26 mouse cellular contexts compared by ENCODE assay signal in genomic region chr11:27412546-27412945, GRCm38 (mm10).
DNase-seq lines count a peak whose midpoint lies in the region; ATAC-seq and TF ChIP-seq lines count a peak whose summit lies in the region.
"Had no signal": no experiment of that assay in that cellular context is flagged by ENCODE, and none has a peak within 500 bp of the region (broad histone marks: within the 10 kb centered on the region; RNA-seq: fewer than 3 reads in every experiment).

No protein-coding gene starts in this region.

- H3K9ac ChIP-seq in ES-Bruce4 (ENCODE audit: low read depth, poor library complexity, severe bottlenecking) (no peak overlapping the region), ES-E14 (ENCODE audit: insufficient read depth, low read depth, low read length, poor library complexity, severe bottlenecking) (no peak overlapping the region)
- no peak overlapping the region for H3K9ac ChIP-seq in liver, postnatal 0 days (replicated peaks)
- H3K9ac ChIP-seq: embryonic facial prominence, embryonic 13.5 days; embryonic facial prominence, embryonic 15.5 days; forebrain, embryonic 12.5 days had no signal

- H3K9me3 ChIP-seq in ES-Bruce4 (replicated peaks; ENCODE audit: control insufficient read depth, insufficient read depth, low read length, poor library complexity, severe bottlenecking) = peaks cover 33% of the 10 kb centered on the region
- peaks cover under 1% of the 10 kb centered on the region; the same call in 1 of the 2 replicates for H3K9me3 ChIP-seq in ES-E14 (ENCODE audit: control insufficient read depth, insufficient read depth, low read depth, low read length)
- no peaks in the 10 kb centered on the region for H3K9me3 ChIP-seq in liver, postnatal 0 days (ENCODE audit: low read length)
- H3K9me3 ChIP-seq: embryonic facial prominence, embryonic 13.5 days; embryonic facial prominence, embryonic 15.5 days; forebrain, embryonic 10.5 days; forebrain, embryonic 12.5 days had no signal

- ATAC-seq in liver, postnatal 0 days = no peak
- ATAC-seq: activated CD4-positive, CD25-positive, alpha-beta regulatory T cell, adult 4 months; CD4-positive, CD25-positive, alpha-beta regulatory T cell, adult 4 months; forebrain, embryonic 14.5 days; forebrain, embryonic 16.5 days had no signal

- H3K4me2 ChIP-seq in liver, postnatal 0 days (ENCODE audit: low read depth, low read length) = no peak overlapping the region
- H3K4me2 ChIP-seq: embryonic facial prominence, embryonic 13.5 days; embryonic facial prominence, embryonic 15.5 days; forebrain, embryonic 12.5 days had no signal

- H3K36me3 ChIP-seq in ES-Bruce4 (ENCODE audit: control insufficient read depth, insufficient read depth, low read length, poor library complexity, severe bottlenecking) (no peaks in the 10 kb centered on the region), ES-E14 (ENCODE audit: control insufficient read depth, insufficient read depth, low read length, poor library complexity, severe bottlenecking) (no peaks in the 10 kb centered on the region)
- no peaks in the 10 kb centered on the region for H3K36me3 ChIP-seq in liver, postnatal 0 days (replicated peaks; ENCODE audit: insufficient read depth, low read length)
- H3K36me3 ChIP-seq: embryonic facial prominence, embryonic 13.5 days; embryonic facial prominence, embryonic 15.5 days; forebrain, embryonic 10.5 days; forebrain, embryonic 12.5 days had no signal

- DNase-seq in ES-E14 (ENCODE audit: low read depth, low spot score) (peak; percentile 25), WW6 (ENCODE audit: low read depth, low spot score) (peak; percentile 5)
- DNase-seq in heart, postnatal 36 days = no peak
- no peak for DNase-seq in liver, postnatal 0 days
- no peak for DNase-seq in kidney, adult 9 months
- DNase-seq: adrenal gland, adult 8-10 months; adrenal gland, postnatal 14 days; adrenal gland, postnatal 36 days; B cell, adult 2 months; cerebellum, adult 11-12 months; cerebellum, adult 2 months; cerebellum, adult 9-10 months; cerebellum, postnatal 14 days; cerebellum, postnatal 36 days; embryo, embryonic 11 days had no signal

- H3K4me1 ChIP-seq in ES-Bruce4 (ENCODE audit: control insufficient read depth, insufficient read depth, low read length) (no peaks in the 10 kb centered on the region), ES-E14 (ENCODE audit: control insufficient read depth in 2 of 2, insufficient read depth in 2 of 2, low read length in 2 of 2, poor library complexity in 1 of 2) (no peaks in the 10 kb centered on the region)
- H3K4me1 ChIP-seq in liver, postnatal 0 days (ENCODE audit: insufficient read depth) = no peaks in the 10 kb centered on the region
- H3K4me1 ChIP-seq: embryonic facial prominence, embryonic 13.5 days; embryonic facial prominence, embryonic 15.5 days; forebrain, embryonic 10.5 days; forebrain, embryonic 12.5 days had no signal

- TF ChIP-seq CTCF in ES-Bruce4 (IDR thresholded peaks at IDR 0.05; ENCODE audit: low read depth, low read length) = no peak
- TF ChIP-seq CTCF in liver, postnatal 0 days (IDR thresholded peaks at IDR 0.05; ENCODE audit: low read depth) = no peak

- TF ChIP-seq POLR2A in ES-Bruce4 (IDR thresholded peaks at IDR 0.05; ENCODE audit: insufficient read depth, low read length) = no peak

- no peaks in the 10 kb centered on the region for H3K27me3 ChIP-seq in ES-Bruce4 (ENCODE audit: control insufficient read depth, insufficient read depth, low read length, poor library complexity, severe bottlenecking)
- H3K27me3 ChIP-seq in liver, postnatal 0 days (ENCODE audit: insufficient read depth, low read length) = no peaks in the 10 kb centered on the region
- H3K27me3 ChIP-seq: CH12.LX; embryonic facial prominence, embryonic 13.5 days; embryonic facial prominence, embryonic 15.5 days; forebrain, embryonic 12.5 days had no signal

- in situ Hi-C loops in ES-E14 (cut with MboI; ENCODE audit: low sequenced_read_pairs in 2 of 2, unreplicated experiment in 2 of 2) = no loop called here

- peak overlapping the region; percentile 44; the same call in 1 of the 2 replicates for H3K27ac ChIP-seq in ES-Bruce4 (ENCODE audit: insufficient read depth, low read length)
- H3K27ac ChIP-seq in ES-E14 (ENCODE audit: insufficient read depth, low read depth, low read length, poor library complexity, severe bottlenecking) = no peak overlapping the region; the same call in 1 of the 2 replicates
- no peak overlapping the region for H3K27ac ChIP-seq in liver, postnatal 0 days (ENCODE audit: low read depth)
- H3K27ac ChIP-seq: embryonic facial prominence, embryonic 13.5 days; embryonic facial prominence, embryonic 15.5 days; forebrain, embryonic 10.5 days; forebrain, embryonic 12.5 days had no signal

- TF ChIP-seq EP300 in ES-Bruce4 (IDR thresholded peaks at IDR 0.05; ENCODE audit: insufficient read depth, low read depth, low read length) = no peak
- TF ChIP-seq EP300 in liver, postnatal 0 days (IDR thresholded peaks at IDR 0.05; ENCODE audit: low read depth) = no peak

- H3K4me3 ChIP-seq in ES-Bruce4 (ENCODE audit: low read depth, low read length) (no peak overlapping the region), ES-E14 (ENCODE audit: insufficient read depth in 1 of 2, low read depth in 1 of 2, low read length in 2 of 2, poor library complexity in 1 of 2, severe bottlenecking in 1 of 2) (no peak overlapping the region)
- no peak overlapping the region for H3K4me3 ChIP-seq in liver, postnatal 0 days (ENCODE audit: low read depth, low read length)
- H3K4me3 ChIP-seq: embryonic facial prominence, embryonic 13.5 days; embryonic facial prominence, embryonic 15.5 days; erythroblast, embryonic 14.5 days; forebrain, embryonic 10.5 days; forebrain, embryonic 12.5 days had no signal

- intact Hi-C loops in heart, postnatal 36 days (cut with DNase I) = no loop called here

TF ChIP-seq in ES-E14, 5 proteins besides CTCF, POLR2A, EP300 and RAD21:
- TF ChIP-seq ZC3H11A (IDR thresholded peaks at IDR 0.05; ENCODE audit: borderline replicate concordance, low read depth, low read length) (no peak), ZNF384 (IDR thresholded peaks at IDR 0.05; ENCODE audit: low read depth, low read length) (no peak), CHD2 (IDR thresholded peaks at IDR 0.05; ENCODE audit: low read depth, low read length) (no peak), HCFC1 (IDR thresholded peaks at IDR 0.05; ENCODE audit: borderline replicate concordance, insufficient read depth, low read length) (no peak)

Comparison
In these comparisons a context has a peak if more than half of its experiments do, and no peak if none do; other contexts are left out.
1. DNase-seq: peak in ES-E14 (single experiment) and WW6 (single experiment); none in heart, postnatal 36 days (0 of 2), liver, postnatal 0 days (single experiment) and kidney, adult 9 months (single experiment).